In the genomic region with DNA sequence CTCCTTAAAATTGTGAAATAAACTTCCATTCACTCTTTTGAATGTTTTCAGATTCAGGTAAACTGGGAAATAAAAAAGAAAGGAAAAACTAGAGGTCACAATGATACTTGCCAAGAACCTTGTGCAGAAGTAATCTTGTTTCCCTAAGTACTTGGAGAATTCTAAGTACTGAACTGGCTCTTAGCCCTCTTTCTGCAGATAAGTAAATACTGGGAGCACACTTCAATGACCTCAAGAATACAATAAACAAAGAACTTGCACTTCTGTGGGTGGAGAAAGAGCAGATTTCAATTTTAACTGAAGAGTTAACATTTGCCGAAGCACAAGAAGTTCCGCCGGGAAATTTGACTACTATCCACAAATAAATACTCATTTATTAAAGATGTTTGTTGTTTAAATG, we compare ENCODE assay signal across 9 mouse cellular contexts.
"Had no signal": no experiment of that assay in that cellular context is flagged by ENCODE, and none has a peak within 500 bp of the region (broad histone marks: within the 10 kb centered on the region; RNA-seq: fewer than 3 reads in every experiment).

No protein-coding gene starts in this region.

- H3K4me2 ChIP-seq: limb, embryonic 12.5 days; midbrain, embryonic 13.5 days had no signal

- DNase-seq: kidney, adult 18-20 months; kidney, postnatal 10 days; kidney, postnatal 4 days; liver; right cerebral cortex, postnatal 14 days; thymus, postnatal 4 days had no signal

- ATAC-seq: midbrain, embryonic 13.5 days had no signal

- H3K4me3 ChIP-seq: layer of hippocampus, adult 2 months; limb, embryonic 12.5 days; midbrain, embryonic 13.5 days had no signal

- H3K4me1 ChIP-seq: limb, embryonic 12.5 days; midbrain, embryonic 13.5 days had no signal

- H3K36me3 ChIP-seq: limb, embryonic 12.5 days; midbrain, embryonic 13.5 days had no signal

- H3K27ac ChIP-seq: layer of hippocampus, adult 2 months; limb, embryonic 12.5 days; midbrain, embryonic 13.5 days had no signal

- H3K9me3 ChIP-seq: midbrain, embryonic 13.5 days had no signal

- H3K27me3 ChIP-seq: limb, embryonic 12.5 days; midbrain, embryonic 13.5 days had no signal

- H3K9ac ChIP-seq: limb, embryonic 12.5 days; midbrain, embryonic 13.5 days had no signal
